Mouse (Mus musculus) small intestine, adult 2 months (tissue): ENCODE results near the gene Ugt1a8. TPM values are rescaled to one million over a fixed set of nuclear protein-coding genes. Genes with fewer than 3 reads are reported as not detected.
"Not testable (repeated sequence)": the region's sequence is repeated elsewhere in the genome, so short reads cannot be mapped to it uniquely, and the experiment has no call there.

Experiments used
- H3K27ac ChIP-seq: fragments of 200-500 bp; 2 replicates; pipeline ENCODE4 v1.5.1; 2012; ENCODE audit warnings: low read depth, low read length, control low read depth, inconsistent platforms; ENCODE audit not compliant: insufficient read depth
- H3K27me3 ChIP-seq: fragments of 200-500 bp; 2 replicates; pipeline ENCODE4 v1.6.1; 2012; ENCODE audit warnings: mild to moderate bottlenecking, moderate library complexity, low read length, inconsistent platforms; ENCODE audit not compliant: control insufficient read depth, insufficient read depth
- H3K36me3 ChIP-seq: fragments of 200-500 bp; 2 replicates; pipeline ENCODE4 v1.6.1; 2012; ENCODE audit warnings: mild to moderate bottlenecking, low read length, control low read depth, inconsistent platforms; ENCODE audit not compliant: control insufficient read depth, insufficient read depth
- H3K4me1 ChIP-seq: fragments of 200-500 bp; 2 replicates; pipeline ENCODE4 v1.6.1; 2012; ENCODE audit warnings: low read length, inconsistent platforms, mixed read lengths; ENCODE audit not compliant: control insufficient read depth, insufficient read depth, insufficient read length
- H3K4me3 ChIP-seq: fragments of 200-500 bp; 2 replicates; pipeline ENCODE4 v1.5.1; 2012; ENCODE audit warnings: low read depth, mild to moderate bottlenecking, control low read depth, inconsistent platforms, low read length, moderate library complexity
- CTCF ChIP-seq: fragments of 200-500 bp; IDR thresholded peaks from 2 replicates; pipeline ENCODE4 v1.5.1; 2012; ENCODE audit warnings: low read depth, mild to moderate bottlenecking, control low read depth, inconsistent platforms, low read length, moderate library complexity, mixed read lengths; ENCODE audit not compliant: insufficient replicate concordance, insufficient read length; ENCODE audit errors: extremely low read depth
- POLR2A ChIP-seq: fragments of 200-500 bp; IDR thresholded peaks from 2 replicates; pipeline ENCODE4 v1.6.1; 2012; ENCODE audit warnings: low read depth, mild to moderate bottlenecking, control low read depth, inconsistent platforms, low read length, moderate library complexity
- WGBS: fragments of 180-500 bp; shearing (Covaris S2); methylation state at CpG from one replicate; pipeline ENCODE4 v1.1.7; 2018; 5-methylcytosine and 5-hydroxymethylcytosine counted together
- polyA plus RNA-seq: library from polyadenylated mRNA; depleted of rRNA; stranded (reverse); fragments of >200 nt; gene quantifications from 2 replicates; pipeline ENCODE4 v1.2.3, GENCODE M21; 2012; rRNA removed

The Ugt1a8 gene
- not detected in 2 replicates for polyA plus RNA-seq

GRCm38 (mm10) chr1:88087513-88087912 lies at the start of gene Ugt1a8:
Gene Ugt1a8, plus strand, starts transcription at chr1:88087813.
- Histone ChIP-seq H3K27me3 (no peaks in the 10 kb centered on the region), H3K27ac (no peak within 1 kb of the TSS)
- WGBS = 32% methylated on average over 3 of the region's 3 CpGs

GRCm38 (mm10) chr1:88043044-88043443 lies 44.6 kb upstream of the Ugt1a8 start:
- H3K27me3 ChIP-seq = not testable (repeated sequence)
- WGBS = 77% methylated on average over 1 of the region's 2 CpGs

More at GRCm38 (mm10) chr1:88087513-88087912, at the start of gene Ugt1a8:
- H3K4me1 ChIP-seq = peaks cover 11% of the 10 kb centered on the region; the same call in 1 of the 2 replicates
- TF ChIP-seq POLR2A (no peak), CTCF (no peak)
- H3K36me3 ChIP-seq = no peaks in the 10 kb centered on the region
- H3K4me3 ChIP-seq = no peak within 1 kb of the TSS

DNA sequence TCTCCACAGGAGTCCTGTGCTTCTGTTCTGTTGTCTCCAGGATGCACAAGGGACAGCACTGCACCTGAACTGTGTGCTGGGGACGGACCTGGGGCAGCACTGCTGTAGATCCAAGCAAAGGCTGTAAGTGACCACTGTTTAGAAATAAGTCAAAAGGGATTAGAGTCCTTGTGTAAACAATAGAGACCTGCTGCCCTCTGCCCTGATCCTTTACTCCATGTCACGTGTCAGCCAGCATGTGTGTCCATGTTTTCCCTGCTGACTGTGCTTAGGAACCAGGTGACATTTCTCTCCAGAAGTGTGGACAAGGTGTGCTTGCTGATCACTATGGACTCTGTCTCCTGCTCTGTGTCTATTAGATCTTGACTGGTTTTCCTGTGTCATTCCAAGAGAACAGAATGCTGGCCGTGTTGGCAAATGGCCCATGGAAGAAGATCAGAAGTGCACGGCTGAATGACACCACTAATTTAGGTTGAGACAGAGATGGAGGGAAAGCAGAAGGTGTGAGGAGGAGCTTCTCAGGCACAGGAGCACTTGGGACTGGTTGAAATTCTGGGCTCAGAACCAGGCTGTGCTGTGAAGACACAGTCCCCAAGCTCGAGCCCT lies 42.7 kb upstream of the Ugt1a8 start:
- H3K4me1 ChIP-seq, H3K4me3 ChIP-seq, H3K27me3 ChIP-seq, H3K27ac ChIP-seq, H3K36me3 ChIP-seq: not testable (repeated sequence)
- 67% methylated on average over 4 of the region's 5 CpGs for WGBS

More at GRCm38 (mm10) chr1:88043044-88043443, 44.6 kb upstream of the Ugt1a8 start:
- H3K27ac ChIP-seq, H3K4me3 ChIP-seq, H3K36me3 ChIP-seq, H3K4me1 ChIP-seq: not testable (repeated sequence)

GRCm38 (mm10) chr1:88047408-88047807 lies 40.2 kb upstream of the Ugt1a8 start:
- H3K27ac ChIP-seq, H3K36me3 ChIP-seq, H3K4me1 ChIP-seq, H3K27me3 ChIP-seq, H3K4me3 ChIP-seq: not testable (repeated sequence)
- WGBS = 84% methylated on average over 2 of the region's 2 CpGs

DNA sequence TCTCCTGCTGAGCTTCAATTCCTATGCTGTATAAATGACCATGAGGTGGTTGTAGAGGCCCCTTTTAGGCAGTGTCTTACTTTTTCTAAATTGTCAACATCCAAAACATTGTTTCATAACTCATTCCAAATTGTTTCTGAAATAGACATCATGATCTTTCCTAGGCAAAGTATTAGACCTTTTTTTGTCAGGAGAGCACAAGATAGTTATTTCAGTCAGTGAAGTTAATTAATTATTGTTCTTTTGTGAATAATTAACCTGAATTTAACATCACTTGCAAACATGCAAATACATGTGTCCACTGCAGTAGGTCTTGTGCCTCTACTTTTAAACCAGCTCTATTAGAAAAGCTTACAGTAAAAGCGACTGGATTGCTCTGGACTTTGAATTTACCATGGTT lies 32.5 kb upstream of the Ugt1a8 start, which contains the start of gene Ugt1a10:
Ugt1a10 (plus strand) TSS at position 301 of the 400 bp plus-strand sequence.
- TF ChIP-seq POLR2A = no peak
- TF ChIP-seq CTCF = no peak
- Histone ChIP-seq H3K27me3 (no peaks in the 10 kb centered on the region), H3K27ac (no peak within 1 kb of the TSS), H3K4me1 (no peaks in the 10 kb centered on the region), H3K36me3 (no peaks in the 10 kb centered on the region), H3K4me3 (no peak within 1 kb of the TSS)
- whole genome bisulfite sequencing = 82% methylated on average over 1 of the region's 1 CpGs

- not testable (repeated sequence) for H3K27ac ChIP-seq, H3K27me3 ChIP-seq, H3K4me1 ChIP-seq, H3K4me3 ChIP-seq, H3K36me3 ChIP-seq
- 86% methylated on average over 1 of the region's 2 CpGs for WGBS
Measured at GRCm38 (mm10) chr1:88066472-88067102, 21.0 kb upstream of the Ugt1a8 start.

- TF ChIP-seq CTCF = no peak
- H3K4me1 ChIP-seq = peaks cover 3% of the 10 kb centered on the region; the same call in 1 of the 2 replicates
- 15% methylated on average over 2 of the region's 2 CpGs for WGBS
- H3K4me3 ChIP-seq = no peak within 1 kb of the TSS
- H3K36me3 ChIP-seq = no peaks in the 10 kb centered on the region
- H3K27ac ChIP-seq = no peak within 1 kb of the TSS
- no peaks in the 10 kb centered on the region for H3K27me3 ChIP-seq
Measured at GRCm38 (mm10) chr1:88070495-88070894, 17.1 kb upstream of the Ugt1a8 start, which contains the start of gene Ugt1a9. Gene Ugt1a9, plus strand, starts transcription at chr1:88070800.

DNA sequence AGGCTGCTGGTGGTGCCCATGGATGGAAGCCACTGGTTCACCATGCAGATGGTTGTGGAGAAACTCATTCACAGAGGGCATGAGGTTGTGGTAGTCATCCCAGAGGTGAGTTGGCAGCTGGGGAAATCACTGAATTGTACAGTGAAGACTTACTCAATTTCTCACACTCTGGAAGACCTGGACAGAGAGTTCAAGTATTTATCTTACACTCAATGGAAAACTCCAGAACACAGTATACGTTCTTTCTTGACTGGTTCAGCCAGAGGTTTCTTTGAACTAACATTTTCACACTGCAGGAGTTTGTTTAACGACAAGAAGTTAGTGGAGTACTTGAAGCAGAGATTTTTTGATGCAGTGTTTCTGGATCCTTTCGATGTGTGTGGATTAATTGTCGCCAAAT lies 16.7 kb upstream of the Ugt1a8 start:
- TF ChIP-seq CTCF (no peak), POLR2A (no peak)
- Histone ChIP-seq H3K27me3 (no peaks in the 10 kb centered on the region), H3K27ac (no peak overlapping the region), H3K36me3 (no peaks in the 10 kb centered on the region), H3K4me1 (peaks cover 3% of the 10 kb centered on the region; the same call in 1 of the 2 replicates), H3K4me3 (no peak overlapping the region)
- WGBS = 82% methylated on average over 4 of the region's 4 CpGs
